9 mouse cellular contexts compared by ENCODE assay signal in the genomic region with DNA sequence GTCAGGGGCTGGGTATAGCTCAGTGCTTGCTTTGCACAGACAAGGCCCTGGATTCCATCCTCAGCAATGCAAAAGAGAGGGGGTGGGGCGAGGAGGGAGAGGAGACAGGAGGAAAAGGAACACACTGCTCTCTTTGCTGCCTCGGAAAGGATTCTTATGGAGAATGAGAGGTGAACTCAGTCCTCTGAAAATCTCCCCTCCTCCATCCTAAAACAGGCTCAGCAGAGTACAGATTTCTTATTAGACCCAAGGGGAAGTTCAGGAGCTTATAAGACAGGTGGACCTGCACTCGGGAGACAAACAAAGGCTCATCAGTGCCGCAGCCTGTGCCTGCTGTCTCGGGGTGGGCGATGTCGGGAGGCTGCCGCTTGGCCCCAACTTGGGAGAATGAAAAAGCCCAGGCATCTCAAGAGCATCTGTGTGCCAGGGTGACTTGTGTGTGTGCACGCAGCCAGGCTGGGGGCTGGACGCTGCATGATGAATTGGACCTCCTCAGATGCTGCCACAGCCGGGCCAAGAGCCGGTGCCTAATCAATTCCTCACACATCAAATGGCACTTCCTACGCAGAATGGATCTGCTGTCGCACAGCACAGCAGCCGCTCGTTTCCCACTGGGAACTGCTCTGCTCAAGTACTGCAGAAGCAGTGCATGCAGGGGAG. TPM values are rescaled to one million over a fixed set of nuclear protein-coding genes. Genes with fewer than 3 reads are reported as not detected.
DNase-seq lines count a peak whose midpoint lies in the region; ATAC-seq and TF ChIP-seq lines count a peak whose summit lies in the region.
"Had no signal": no experiment of that assay in that cellular context is flagged by ENCODE, and none has a peak within 500 bp of the region (broad histone marks: within the 10 kb centered on the region; RNA-seq: fewer than 3 reads in every experiment).

No protein-coding gene starts in this region.

- H3K27me3 ChIP-seq in lung, embryonic 15.5 days, result no peaks in the 10 kb centered on the region
- no peaks in the 10 kb centered on the region for H3K27me3 ChIP-seq in lung, postnatal 0 days (replicated peaks; ENCODE audit: insufficient read depth, low read length)
- H3K27me3 ChIP-seq in forebrain, embryonic 15.5 days, result no peaks in the 10 kb centered on the region
- H3K27me3 ChIP-seq in neural tube, embryonic 12.5 days (replicated peaks), result no peaks in the 10 kb centered on the region

- no peak overlapping the region for H3K4me3 ChIP-seq in lung, embryonic 15.5 days
- no peak overlapping the region for H3K4me3 ChIP-seq in lung, postnatal 0 days (ENCODE audit: low read depth, low read length)
- H3K4me3 ChIP-seq in forebrain, embryonic 15.5 days, result peak overlapping the region; percentile 22
- no peak overlapping the region for H3K4me3 ChIP-seq in neural tube, embryonic 12.5 days
- H3K4me3 ChIP-seq: liver, embryonic 13.5 days had no signal

- ATAC-seq in lung, embryonic 15.5 days (ENCODE audit: borderline replicate concordance, extremely low read depth, low FRiP score, low TSS enrichment), result no peak
- no peak for ATAC-seq in lung, postnatal 0 days
- ATAC-seq in forebrain, embryonic 15.5 days (replicated peaks), result peak; percentile 87
- ATAC-seq in neural tube, embryonic 12.5 days (ENCODE audit: low FRiP score, low read depth), result peak; percentile 80

- whole genome bisulfite sequencing in lung, embryonic 15.5 days, result 5% methylated on average over 16 of the region's 16 CpGs
- 10% methylated on average over 16 of the region's 16 CpGs for WGBS in lung, postnatal 0 days
- under 1% methylated on average over 16 of the region's 16 CpGs for WGBS in forebrain, embryonic 15.5 days
- 1% methylated on average over 16 of the region's 16 CpGs for WGBS in neural tube, embryonic 12.5 days

- TF ChIP-seq CTCF in lung, postnatal 0 days (IDR thresholded peaks at IDR 0.05), result no peak

- H3K27ac ChIP-seq in lung, embryonic 15.5 days, result no peak overlapping the region
- H3K27ac ChIP-seq in lung, postnatal 0 days (ENCODE audit: low read length), result no peak overlapping the region
- H3K27ac ChIP-seq in forebrain, embryonic 15.5 days (replicated peaks), result peak overlapping the region; percentile 80
- H3K27ac ChIP-seq in neural tube, embryonic 12.5 days, result peak overlapping the region; percentile 57
- H3K27ac ChIP-seq: liver, embryonic 13.5 days had no signal

- H3K9me3 ChIP-seq in lung, embryonic 15.5 days, result no peaks in the 10 kb centered on the region
- no peaks in the 10 kb centered on the region for H3K9me3 ChIP-seq in lung, postnatal 0 days (ENCODE audit: low read length)
- H3K9me3 ChIP-seq in forebrain, embryonic 15.5 days, result no peaks in the 10 kb centered on the region
- no peaks in the 10 kb centered on the region for H3K9me3 ChIP-seq in neural tube, embryonic 12.5 days
- H3K9me3 ChIP-seq: liver, embryonic 13.5 days had no signal

- no peaks in the 10 kb centered on the region for H3K36me3 ChIP-seq in lung, embryonic 15.5 days
- no peaks in the 10 kb centered on the region for H3K36me3 ChIP-seq in lung, postnatal 0 days (ENCODE audit: insufficient read depth, low read length)
- H3K36me3 ChIP-seq in forebrain, embryonic 15.5 days, result no peaks in the 10 kb centered on the region
- no peaks in the 10 kb centered on the region for H3K36me3 ChIP-seq in neural tube, embryonic 12.5 days
- H3K36me3 ChIP-seq: liver, embryonic 13.5 days had no signal

- 0 out of 2 replicates have a peak overlapping the region, but pooled peaks have one; percentile 1 for H3K4me2 ChIP-seq in lung, embryonic 15.5 days
- H3K4me2 ChIP-seq in lung, postnatal 0 days (replicated peaks; ENCODE audit: low read depth, low read length), result no peak overlapping the region
- H3K4me2 ChIP-seq in forebrain, embryonic 15.5 days (replicated peaks), result peak overlapping the region; percentile 41
- peak overlapping the region; percentile 52 for H3K4me2 ChIP-seq in neural tube, embryonic 12.5 days (replicated peaks)
- H3K4me2 ChIP-seq: liver, embryonic 13.5 days had no signal

- no peak overlapping the region for H3K9ac ChIP-seq in lung, embryonic 15.5 days
- no peak overlapping the region for H3K9ac ChIP-seq in lung, postnatal 0 days (replicated peaks; ENCODE audit: low read depth)
- peak overlapping the region; percentile 35 for H3K9ac ChIP-seq in forebrain, embryonic 15.5 days (replicated peaks)
- peak overlapping the region; percentile 35; the same call in 1 of the 2 replicates for H3K9ac ChIP-seq in neural tube, embryonic 12.5 days
- H3K9ac ChIP-seq: liver, embryonic 13.5 days had no signal

- peaks cover 7% of the 10 kb centered on the region; the same call in 1 of the 2 replicates for H3K4me1 ChIP-seq in lung, embryonic 15.5 days
- H3K4me1 ChIP-seq in lung, postnatal 0 days (ENCODE audit: insufficient read depth, low read depth, low read length), result no peaks in the 10 kb centered on the region
- peaks cover 20% of the 10 kb centered on the region for H3K4me1 ChIP-seq in forebrain, embryonic 15.5 days
- H3K4me1 ChIP-seq in neural tube, embryonic 12.5 days, result peaks cover 18% of the 10 kb centered on the region; the same call in 1 of the 2 replicates
- H3K4me1 ChIP-seq: liver, embryonic 13.5 days had no signal

- DNase-seq in lung, postnatal 0 days (ENCODE audit: low spot score), result no peak
- peak; percentile 74 to 80 for DNase-seq in layer of hippocampus, postnatal 36 days
- no peak for DNase-seq in adrenal gland, postnatal 10 days
- DNase-seq in thymus, postnatal 36 days, result no peak
- no peak for DNase-seq in kidney, postnatal 14 days
- DNase-seq: liver, embryonic 13.5 days had no signal

- no peak for TF ChIP-seq EP300 in lung, postnatal 0 days (IDR thresholded peaks at IDR 0.05)

RNA-seq across cellular contexts. Expression of gene Drc3, which starts 31.8 kb away (rescaled TPM):
- polyA plus RNA-seq in lung, embryonic 15.5 days (2015; fragmentation: Nextera tagmentation; extraction: Ambion mirVana), result 5.8 and 6.1 TPM in 2 replicates
- 16.8 and 18.0 TPM in 2 replicates for polyA plus RNA-seq in lung, postnatal 0 days (2015; fragmentation: Nextera tagmentation; extraction: Ambion mirVana)
- 5.7 and 7.3 TPM in 2 replicates for polyA plus RNA-seq in forebrain, embryonic 15.5 days (2015; fragmentation: Nextera tagmentation; extraction: Ambion mirVana)
- 1 to 10 TPM; 6.7 to 7.6 TPM for total RNA-seq in layer of hippocampus, postnatal 36 days (2021)
- polyA plus RNA-seq in neural tube, embryonic 12.5 days (2016; fragmentation: Nextera tagmentation; extraction: Ambion mirVana), result 1.9 and 2.6 TPM in 2 replicates
- 1 to 10 TPM; 1.1 to 1.5 TPM for total RNA-seq in adrenal gland, postnatal 10 days (2021)

RNA-seq across cellular contexts. Expression of gene Gid4, which starts 32.1 kb away (rescaled TPM):
- polyA plus RNA-seq in lung, embryonic 15.5 days (2015; fragmentation: Nextera tagmentation; extraction: Ambion mirVana), result 23.7 and 25.5 TPM in 2 replicates
- 12.6 and 15.4 TPM in 2 replicates for polyA plus RNA-seq in lung, postnatal 0 days (2015; fragmentation: Nextera tagmentation; extraction: Ambion mirVana)
- 27.0 and 27.8 TPM in 2 replicates for polyA plus RNA-seq in forebrain, embryonic 15.5 days (2015; fragmentation: Nextera tagmentation; extraction: Ambion mirVana)
- 10 to 100 TPM; 54.5 to 54.8 TPM for total RNA-seq in layer of hippocampus, postnatal 36 days (2021)
- polyA plus RNA-seq in neural tube, embryonic 12.5 days (2016; fragmentation: Nextera tagmentation; extraction: Ambion mirVana), result 24.4 and 25.5 TPM in 2 replicates
- 10 to 100 TPM; 48.8 TPM for total RNA-seq in adrenal gland, postnatal 10 days (2021)

RNA-seq across cellular contexts. Expression of gene Tom1l2, which starts 32.2 kb away (rescaled TPM):
- 23.3 and 26.1 TPM in 2 replicates for polyA plus RNA-seq in lung, embryonic 15.5 days (2015; fragmentation: Nextera tagmentation; extraction: Ambion mirVana)
- polyA plus RNA-seq in lung, postnatal 0 days (2015; fragmentation: Nextera tagmentation; extraction: Ambion mirVana), result 19.1 and 19.7 TPM in 2 replicates
- polyA plus RNA-seq in forebrain, embryonic 15.5 days (2015; fragmentation: Nextera tagmentation; extraction: Ambion mirVana), result 47.9 and 48.7 TPM in 2 replicates
- total RNA-seq in layer of hippocampus, postnatal 36 days (2021), result 100 to 1,000 TPM; 170 to 180 TPM
- polyA plus RNA-seq in neural tube, embryonic 12.5 days (2016; fragmentation: Nextera tagmentation; extraction: Ambion mirVana), result 43.3 and 46.7 TPM in 2 replicates
- 10 to 100 TPM; 49.9 to 61.5 TPM for total RNA-seq in adrenal gland, postnatal 10 days (2021)

RNA-seq across cellular contexts. Expression of gene Atpaf2, which starts 33.4 kb away (rescaled TPM):
- 51.6 and 54.7 TPM in 2 replicates for polyA plus RNA-seq in lung, embryonic 15.5 days (2015; fragmentation: Nextera tagmentation; extraction: Ambion mirVana)
- 24.1 and 24.7 TPM in 2 replicates for polyA plus RNA-seq in lung, postnatal 0 days (2015; fragmentation: Nextera tagmentation; extraction: Ambion mirVana)
- 49.8 and 49.9 TPM in 2 replicates for polyA plus RNA-seq in forebrain, embryonic 15.5 days (2015; fragmentation: Nextera tagmentation; extraction: Ambion mirVana)
- total RNA-seq in layer of hippocampus, postnatal 36 days (2021), result 10 to 100 TPM; 27.7 to 29.3 TPM
- polyA plus RNA-seq in neural tube, embryonic 12.5 days (2016; fragmentation: Nextera tagmentation; extraction: Ambion mirVana), result 36.5 and 39.9 TPM in 2 replicates
- total RNA-seq in adrenal gland, postnatal 10 days (2021), result 100 to 1,000 TPM; 128 to 156 TPM

Comparison
In these comparisons a context has a peak if more than half of its experiments do, and no peak if none do; other contexts are left out.
1. ATAC-seq: peak in forebrain, embryonic 15.5 days (single experiment) and neural tube, embryonic 12.5 days (single experiment); none in lung, embryonic 15.5 days (single experiment) and lung, postnatal 0 days (single experiment).
2. H3K27ac ChIP-seq: peak in forebrain, embryonic 15.5 days (single experiment) and neural tube, embryonic 12.5 days (single experiment); none in lung, embryonic 15.5 days (single experiment) and lung, postnatal 0 days (single experiment).
3. H3K9ac ChIP-seq: peak in forebrain, embryonic 15.5 days (single experiment) and neural tube, embryonic 12.5 days (single experiment); none in lung, embryonic 15.5 days (single experiment) and lung, postnatal 0 days (single experiment).
4. DNase-seq: peak in layer of hippocampus, postnatal 36 days (2 of 2); none in lung, postnatal 0 days (single experiment), adrenal gland, postnatal 10 days (single experiment), thymus, postnatal 36 days (0 of 2) and kidney, postnatal 14 days (single experiment).